Mouse (Mus musculus): ENCODE results near the gene 6030452D12Rik. TPM values are rescaled to one million over a fixed set of nuclear protein-coding genes. Genes with fewer than 3 reads are reported as not detected.
A peak's percentile ranks its signal among the peaks of the same experiment; 100 is the strongest.

The 6030452D12Rik gene
- total RNA-seq, 1 experiment: not detected

DNA sequence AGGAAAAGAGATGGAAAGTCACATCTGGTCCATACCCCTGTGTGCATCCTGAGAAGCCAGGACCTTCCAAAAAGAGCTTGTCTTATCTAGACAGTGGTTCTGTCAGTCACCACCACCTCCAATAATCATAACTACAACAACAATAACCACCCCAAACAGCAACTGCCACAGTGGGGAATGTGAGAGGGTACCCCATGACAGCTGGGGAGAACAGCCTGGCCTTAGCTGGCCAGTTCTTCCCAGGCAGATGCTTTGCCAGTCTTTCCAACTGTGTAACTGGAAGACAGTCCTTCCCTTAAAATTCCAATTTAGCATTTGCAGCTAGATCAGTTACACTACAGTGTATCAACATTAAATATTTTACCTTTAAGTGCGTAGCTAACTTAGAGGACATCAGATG, 50.6 kb downstream of the 6030452D12Rik start:
- peaks cover 0 to 4% of the 10 kb centered on the region in 2 experiments for H3K4me1 ChIP-seq (ENCODE audit: control insufficient read depth in 2 of 2, insufficient read depth in 2 of 2, low read length in 2 of 2, poor library complexity in 1 of 2)
- DNase-seq (ENCODE audit: low read depth, low spot score): no peak
- no peak overlapping the region for H3K9ac ChIP-seq (ENCODE audit: insufficient read depth, low read depth, low read length, poor library complexity, severe bottlenecking)
- no peak overlapping the region for H3K4me3 ChIP-seq (ENCODE audit: insufficient read depth in 1 of 2, low read depth in 1 of 2, low read length in 2 of 2, poor library complexity in 1 of 2, severe bottlenecking in 1 of 2)
- TF ChIP-seq HCFC1 (IDR thresholded peaks at IDR 0.05; ENCODE audit: borderline replicate concordance, insufficient read depth, low read length) (no peak), ZNF384 (IDR thresholded peaks at IDR 0.05; ENCODE audit: low read depth, low read length) (no peak), ZC3H11A (IDR thresholded peaks at IDR 0.05; ENCODE audit: borderline replicate concordance, low read depth, low read length) (no peak), CHD2 (IDR thresholded peaks at IDR 0.05; ENCODE audit: low read depth, low read length) (no peak), MAFK (IDR thresholded peaks at IDR 0.05; ENCODE audit: insufficient read depth, low read depth, low read length) (no peak)
- in situ Hi-C loops (cut with MboI; ENCODE audit: low sequenced_read_pairs in 2 of 2, unreplicated experiment in 2 of 2): no loop called here
- H3K36me3 ChIP-seq (ENCODE audit: control insufficient read depth, insufficient read depth, low read length, poor library complexity, severe bottlenecking): peaks cover 22% of the 10 kb centered on the region; the same call in 1 of the 2 replicates
- H3K9me3 ChIP-seq (ENCODE audit: control insufficient read depth, insufficient read depth, low read depth, low read length): no peaks in the 10 kb centered on the region
- H3K27ac ChIP-seq (ENCODE audit: insufficient read depth, low read depth, low read length, poor library complexity, severe bottlenecking): no peak overlapping the region

DNA sequence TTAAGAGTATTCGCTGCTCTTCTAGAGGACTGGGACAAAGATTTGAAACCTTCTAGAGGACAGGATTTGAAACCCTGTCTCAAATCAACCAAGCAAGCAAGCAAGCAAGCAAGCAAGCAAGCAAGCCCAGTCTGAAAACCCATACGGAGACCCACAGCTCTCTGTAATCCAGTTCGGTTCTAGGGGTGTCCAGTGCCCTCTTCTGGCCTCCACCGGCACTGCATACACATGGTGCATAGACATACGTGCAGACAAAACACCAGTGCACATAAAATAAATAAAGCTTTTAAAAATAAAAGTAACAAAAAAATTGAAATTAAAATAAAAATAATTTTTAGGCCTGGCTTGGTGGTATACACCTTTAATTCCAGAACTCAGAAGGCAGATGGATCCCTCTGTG, 53.7 kb downstream of the 6030452D12Rik start:
- TF ChIP-seq ZC3H11A (IDR thresholded peaks at IDR 0.05; ENCODE audit: borderline replicate concordance, low read depth, low read length): peak; percentile 70; the same call in 1 of the 2 replicates
- no peak for TF ChIP-seq MAFK (IDR thresholded peaks at IDR 0.05; ENCODE audit: insufficient read depth, low read depth, low read length)
- H3K9ac ChIP-seq (ENCODE audit: insufficient read depth, low read depth, low read length, poor library complexity, severe bottlenecking): no peak overlapping the region
- DNase-seq (ENCODE audit: low read depth, low spot score): no peak
- peaks cover 12% of the 10 kb centered on the region; the same call in 1 of the 2 replicates for H3K36me3 ChIP-seq (ENCODE audit: control insufficient read depth, insufficient read depth, low read length, poor library complexity, severe bottlenecking)
- peaks cover 4 to 8% of the 10 kb centered on the region in 2 experiments for H3K4me1 ChIP-seq (ENCODE audit: control insufficient read depth in 2 of 2, insufficient read depth in 2 of 2, low read length in 2 of 2, poor library complexity in 1 of 2)
- H3K27ac ChIP-seq (ENCODE audit: insufficient read depth, low read depth, low read length, poor library complexity, severe bottlenecking): no peak overlapping the region
- H3K9me3 ChIP-seq (ENCODE audit: control insufficient read depth, insufficient read depth, low read depth, low read length): no peaks in the 10 kb centered on the region
- in situ Hi-C loops (cut with MboI; ENCODE audit: low sequenced_read_pairs in 2 of 2, unreplicated experiment in 2 of 2): no loop called here
- H3K4me3 ChIP-seq (ENCODE audit: insufficient read depth in 1 of 2, low read depth in 1 of 2, low read length in 2 of 2, poor library complexity in 1 of 2, severe bottlenecking in 1 of 2): no peak overlapping the region

DNA sequence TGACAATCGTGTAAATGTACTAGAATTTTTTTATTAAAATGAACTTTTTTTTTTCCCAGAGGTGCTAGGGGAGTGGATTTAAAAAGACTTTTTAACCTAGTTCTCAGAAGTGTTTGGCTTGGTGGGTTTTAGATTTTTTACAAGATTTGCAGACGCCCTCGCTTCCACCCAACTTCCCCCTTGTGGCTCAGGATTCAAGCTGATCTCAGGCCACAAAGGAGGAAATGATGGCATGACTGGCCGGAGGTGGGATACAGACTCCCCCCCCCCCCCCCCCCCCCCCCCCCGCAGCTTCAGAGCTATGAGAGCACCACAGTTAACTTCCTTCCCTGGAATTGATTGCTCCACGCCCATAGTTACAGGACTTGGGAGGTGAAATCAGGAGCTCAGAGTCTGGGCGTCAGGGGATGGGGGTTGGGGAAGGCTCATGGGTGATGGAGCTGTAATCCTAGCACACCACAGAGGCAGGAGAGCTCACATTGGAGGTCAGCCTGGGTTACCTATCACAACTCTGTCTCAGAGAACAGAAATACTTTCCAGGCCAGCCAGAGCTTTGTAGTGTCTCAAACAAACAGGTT, 55.8 kb downstream of the 6030452D12Rik start:
- H3K9ac ChIP-seq (ENCODE audit: insufficient read depth, low read depth, low read length, poor library complexity, severe bottlenecking): no peak overlapping the region; the same call in 1 of the 2 replicates
- TF ChIP-seq ZNF384 (IDR thresholded peaks at IDR 0.05; ENCODE audit: low read depth, low read length): no peak
- peaks cover 7% of the 10 kb centered on the region; the same call in 1 of the 2 replicates for H3K36me3 ChIP-seq (ENCODE audit: control insufficient read depth, insufficient read depth, low read length, poor library complexity, severe bottlenecking)
- 0 out of 2 replicates have a peak overlapping the region, but pooled peaks have one; percentile 28 for H3K27ac ChIP-seq (ENCODE audit: insufficient read depth, low read depth, low read length, poor library complexity, severe bottlenecking)
- H3K9me3 ChIP-seq (ENCODE audit: control insufficient read depth, insufficient read depth, low read depth, low read length): no peaks in the 10 kb centered on the region
- in situ Hi-C loops (cut with MboI; ENCODE audit: low sequenced_read_pairs in 2 of 2, unreplicated experiment in 2 of 2): no loop called here
- no peak for DNase-seq (ENCODE audit: low read depth, low spot score)
- peaks cover 8 to 13% of the 10 kb centered on the region in 2 experiments for H3K4me1 ChIP-seq (ENCODE audit: control insufficient read depth in 2 of 2, insufficient read depth in 2 of 2, low read length in 2 of 2, poor library complexity in 1 of 2)
- no peak overlapping the region for H3K4me3 ChIP-seq (ENCODE audit: insufficient read depth in 1 of 2, low read depth in 1 of 2, low read length in 2 of 2, poor library complexity in 1 of 2, severe bottlenecking in 1 of 2)

Other genes with a start within 250 kb of the 6030452D12Rik start
- gene Smpd3, start 162.5 kb upstream of the 6030452D12Rik start, total RNA-seq (2012; rRNA removed): 0.94 and 1.7 TPM in 2 replicates
- gene Zfp90, start 85.2 kb upstream of the 6030452D12Rik start, total RNA-seq (2012; rRNA removed): 5.7 and 6.0 TPM in 2 replicates
- 16.8 and 45.7 TPM in 2 replicates for gene Cdh3, start 10.4 kb downstream of the 6030452D12Rik start, total RNA-seq (2012; rRNA removed)
- 83.5 and 86.5 TPM in 2 replicates for gene Gm10073, start 72.9 kb downstream of the 6030452D12Rik start, total RNA-seq (2012; rRNA removed)
- 254 and 424 TPM in 2 replicates for gene Cdh1, start 102.8 kb downstream of the 6030452D12Rik start, total RNA-seq (2012; rRNA removed)
- 13.6 and 16.5 TPM in 2 replicates for gene Tango6, start 182.5 kb downstream of the 6030452D12Rik start, total RNA-seq (2012; rRNA removed)

Data from ES-E14 (cell line).